Mouse (Mus musculus) brown adipose tissue, adult 24 weeks (tissue): ENCODE measurements at regions not wholly inside any gene's neighbourhood (a gene's known extent, or its start where the extent isn't known, plus 50 kb on each side); places are given as distances from the start of the nearest gene placed in this dataset.

Experiments used
- H3K27ac ChIP-seq: fragments of 200-500 bp; replicated peaks from 2 replicates; pipeline ENCODE4 v1.5.1; 2012; ENCODE audit warnings: low read depth, mild to moderate bottlenecking, low read length
- H3K4me1 ChIP-seq: fragments of 200-500 bp; 2 replicates; pipeline ENCODE4 v1.6.1; 2012; ENCODE audit warnings: low read length, mixed read lengths; ENCODE audit not compliant: control insufficient read depth, insufficient read depth, insufficient read length
- H3K4me3 ChIP-seq: fragments of 200-500 bp; 2 replicates; pipeline ENCODE4 v1.5.1; 2012; ENCODE audit warnings: low read depth, mild to moderate bottlenecking, low read length, moderate library complexity; ENCODE audit not compliant: insufficient read depth

DNA sequence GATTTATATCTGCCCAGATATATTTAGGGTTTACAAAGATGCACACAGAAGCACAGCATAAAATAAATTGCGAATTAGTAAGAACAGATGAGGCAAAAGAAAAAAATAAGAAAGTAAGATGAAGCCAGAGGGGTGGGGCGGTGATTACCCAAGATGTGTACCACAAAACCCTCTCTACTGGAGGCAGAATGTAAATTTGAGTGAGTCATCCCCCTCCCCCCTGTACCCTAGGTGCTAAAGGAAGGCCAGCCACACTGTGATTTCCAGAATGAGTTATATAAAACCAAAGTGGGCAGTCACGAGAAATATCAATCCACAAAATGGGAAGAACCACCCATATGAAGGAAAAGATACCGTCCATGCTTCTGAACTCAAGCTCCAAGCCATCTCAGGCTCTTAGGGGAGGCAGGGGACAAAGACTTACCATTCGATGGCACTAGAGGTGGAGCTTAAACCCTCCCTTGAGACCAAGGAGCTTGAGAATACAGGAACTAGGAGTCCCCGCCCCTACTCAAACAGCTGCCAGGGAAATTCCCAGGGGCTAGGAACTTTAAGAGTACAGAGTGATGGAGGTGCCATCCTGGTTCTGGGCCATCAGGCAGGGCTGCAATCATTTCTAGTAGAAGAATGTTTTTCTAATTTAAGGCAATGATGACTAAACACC, 383.8 kb downstream of the Bcor start:
- H3K4me3 ChIP-seq, result no peak overlapping the region
- H3K27ac ChIP-seq, result no peak overlapping the region
- no peaks in the 10 kb centered on the region for H3K4me1 ChIP-seq

DNA sequence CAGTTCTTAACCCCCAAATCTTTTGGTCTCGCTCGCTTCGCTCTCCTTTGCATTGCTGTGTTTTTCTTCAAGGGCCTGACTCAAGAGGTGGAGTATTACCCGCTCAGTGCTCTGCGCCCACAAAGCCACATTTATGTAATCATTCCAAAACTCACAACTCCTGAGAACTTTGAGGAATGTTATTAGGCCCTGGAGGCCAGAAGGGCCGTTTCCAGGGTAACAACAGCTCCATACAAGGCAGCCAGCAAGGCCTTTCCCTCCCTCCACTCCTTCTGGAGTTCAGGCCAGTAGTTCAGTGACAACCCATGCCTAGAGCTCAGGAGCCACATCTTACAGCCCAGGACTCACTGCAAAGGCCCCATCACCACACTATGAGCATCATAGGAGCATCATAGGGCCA, 365.1 kb downstream of the Bcor start:
- no peak overlapping the region for H3K4me3 ChIP-seq
- H3K4me1 ChIP-seq, result no peaks in the 10 kb centered on the region
- no peak overlapping the region for H3K27ac ChIP-seq

DNA sequence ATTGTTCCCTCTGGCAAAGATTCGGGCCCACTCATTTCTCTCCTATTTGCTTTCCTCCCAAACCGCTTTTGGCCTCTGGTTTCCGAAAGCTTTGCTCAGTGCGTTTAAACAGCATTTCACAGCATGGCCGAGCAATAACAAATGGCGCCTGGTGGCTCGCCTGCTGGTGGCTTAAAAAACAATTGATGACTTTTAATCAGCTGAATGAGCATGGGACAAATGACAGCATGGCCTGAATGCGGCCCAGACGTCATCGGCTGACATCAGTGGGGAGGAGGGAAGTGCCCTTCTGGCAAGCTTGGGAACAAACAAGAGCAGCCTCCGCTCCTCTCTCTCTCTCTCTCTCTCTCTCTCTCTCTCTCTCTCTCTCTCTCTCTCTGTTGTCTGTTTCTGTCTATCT, 362.3 kb downstream of the Bcor start:
- H3K4me1 ChIP-seq, result peaks cover 2% of the 10 kb centered on the region; the same call in 1 of the 2 replicates
- H3K4me3 ChIP-seq, result no peak overlapping the region
- H3K27ac ChIP-seq, result no peak overlapping the region

DNA sequence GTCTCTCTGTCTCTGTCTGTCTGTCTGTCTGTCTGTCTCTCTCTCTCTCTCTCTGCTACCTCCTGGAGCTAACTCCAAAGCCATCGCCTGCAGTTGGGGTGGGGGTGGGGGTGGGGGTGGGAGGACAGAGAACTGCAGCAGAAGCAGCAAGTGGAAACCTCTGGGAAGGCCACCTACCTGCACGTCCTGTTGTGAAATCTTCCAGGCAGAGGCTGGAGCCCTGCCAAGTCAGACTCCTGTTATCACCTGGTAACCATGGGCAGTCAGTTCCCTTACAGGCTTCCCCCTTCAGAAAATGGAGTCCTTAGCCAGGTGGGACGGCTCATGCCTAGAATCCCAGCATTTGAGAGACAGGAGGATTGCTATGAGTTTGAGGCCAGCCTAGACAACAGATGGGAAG, 361.8 kb downstream of the Bcor start:
- no peak overlapping the region for H3K4me3 ChIP-seq
- peaks cover 2% of the 10 kb centered on the region; the same call in 1 of the 2 replicates for H3K4me1 ChIP-seq
- no peak overlapping the region for H3K27ac ChIP-seq

DNA sequence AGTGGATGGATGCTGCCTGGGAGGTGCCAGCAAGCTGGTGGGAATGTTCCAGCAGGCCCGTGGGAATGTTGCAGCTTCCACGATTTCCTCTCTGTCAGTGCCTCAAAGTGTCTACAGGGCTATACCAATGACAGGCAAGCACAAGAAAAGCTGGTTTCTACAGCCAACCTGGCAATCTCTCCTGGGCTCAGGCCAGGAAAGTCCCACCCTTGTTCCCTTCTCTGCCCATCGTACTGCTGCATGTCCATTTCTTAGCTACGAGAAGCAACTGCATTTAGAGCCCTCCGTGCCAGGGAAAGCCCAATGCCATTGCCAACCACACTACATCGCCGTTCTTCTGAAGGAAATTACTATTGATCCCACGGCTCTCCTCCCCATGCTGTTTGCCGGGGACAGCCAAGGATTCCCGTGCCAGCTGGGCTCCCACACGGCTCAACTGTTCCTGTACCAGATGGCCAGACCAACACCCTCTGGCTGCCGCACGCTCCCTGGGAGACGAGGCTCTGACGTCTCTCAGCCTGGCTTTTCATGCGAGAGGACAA, 359.7 kb downstream of the Bcor start:
- no peak overlapping the region for H3K4me3 ChIP-seq
- H3K27ac ChIP-seq, result no peak overlapping the region
- H3K4me1 ChIP-seq, result peaks cover 2% of the 10 kb centered on the region; the same call in 1 of the 2 replicates

DNA sequence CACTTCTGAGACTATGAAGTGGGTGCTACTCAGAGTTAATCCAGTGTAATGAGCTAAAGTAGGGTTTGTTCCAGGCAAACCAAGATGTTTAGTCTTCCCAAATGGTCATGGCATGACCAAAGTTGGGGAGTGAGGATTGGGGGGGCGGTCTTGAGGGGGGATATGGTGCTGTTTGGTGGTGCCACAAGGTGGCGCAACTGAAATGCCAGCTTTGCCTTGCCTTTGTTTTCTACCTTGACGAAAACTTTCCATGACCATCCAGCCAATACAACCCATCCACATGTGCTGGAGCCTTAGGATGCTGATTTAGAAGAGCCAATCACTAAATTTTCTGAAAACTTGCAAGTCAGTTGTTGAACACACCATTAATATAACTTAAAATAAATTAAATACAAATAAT, 358.9 kb downstream of the Bcor start:
- no peak overlapping the region for H3K27ac ChIP-seq
- H3K4me3 ChIP-seq, result no peak overlapping the region
- H3K4me1 ChIP-seq, result peaks cover 2% of the 10 kb centered on the region; the same call in 1 of the 2 replicates

DNA sequence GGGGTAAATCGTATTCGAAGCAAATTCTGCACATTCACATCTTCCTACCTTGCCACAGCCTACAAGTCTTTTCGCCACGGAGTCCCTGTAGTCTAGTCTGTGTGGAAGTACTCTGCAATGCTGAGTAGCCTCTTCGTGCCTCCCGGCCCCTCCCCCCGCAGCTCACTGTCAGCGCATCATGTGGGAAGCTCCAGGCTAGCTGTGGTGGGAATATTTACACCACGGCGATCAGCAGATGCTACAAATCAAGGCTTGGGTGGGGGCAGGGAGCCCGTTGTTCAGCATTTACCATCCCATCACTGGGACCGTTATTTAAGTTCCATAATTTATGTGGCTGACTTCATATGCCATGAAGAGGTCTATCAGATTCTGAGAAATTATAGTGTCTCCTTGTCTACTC, 358.5 kb downstream of the Bcor start:
- Histone ChIP-seq H3K4me3 (no peak overlapping the region), H3K4me1 (peaks cover 2% of the 10 kb centered on the region; the same call in 1 of the 2 replicates), H3K27ac (no peak overlapping the region)

DNA sequence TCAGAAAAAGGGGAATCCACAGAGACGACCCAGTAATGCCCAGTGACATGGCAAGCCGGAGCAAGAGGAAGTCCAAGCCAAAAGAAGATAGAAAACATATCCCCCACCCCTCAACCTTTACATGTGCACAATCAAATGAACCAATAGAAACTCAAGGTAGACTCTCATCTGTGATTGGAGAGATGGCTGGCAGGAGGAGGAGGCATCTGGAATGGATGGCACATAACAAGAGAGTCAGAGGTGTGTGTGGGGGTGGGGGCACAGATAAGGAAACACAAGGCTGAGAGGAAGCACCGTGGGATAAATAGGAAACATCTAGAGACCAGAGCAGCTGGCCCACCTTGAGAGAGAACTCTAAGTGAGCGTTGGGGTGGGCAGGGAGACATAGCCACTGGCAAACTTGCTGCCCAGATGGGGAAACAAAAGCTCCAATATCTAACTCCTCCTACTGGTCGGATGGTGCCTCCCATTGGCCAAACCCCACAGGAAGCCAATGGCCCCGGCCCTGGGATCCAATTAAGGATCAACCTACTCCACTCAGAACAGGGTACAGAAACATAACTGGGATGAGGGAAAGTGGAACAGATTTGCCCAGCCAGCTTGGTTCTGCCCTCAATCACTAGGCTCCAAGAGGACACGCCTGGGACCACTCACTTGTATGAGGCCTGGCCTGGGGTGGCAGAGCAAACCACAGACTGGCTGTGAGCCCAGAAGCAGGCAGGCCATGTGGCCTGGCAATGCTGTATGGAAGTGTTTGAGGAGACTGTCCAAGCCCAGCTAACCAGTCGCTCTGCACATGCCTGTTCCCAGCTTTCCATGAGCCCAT, 357.9 kb downstream of the Bcor start:
- H3K27ac ChIP-seq, result no peak overlapping the region
- peaks cover 2% of the 10 kb centered on the region; the same call in 1 of the 2 replicates for H3K4me1 ChIP-seq
- H3K4me3 ChIP-seq, result no peak overlapping the region

DNA sequence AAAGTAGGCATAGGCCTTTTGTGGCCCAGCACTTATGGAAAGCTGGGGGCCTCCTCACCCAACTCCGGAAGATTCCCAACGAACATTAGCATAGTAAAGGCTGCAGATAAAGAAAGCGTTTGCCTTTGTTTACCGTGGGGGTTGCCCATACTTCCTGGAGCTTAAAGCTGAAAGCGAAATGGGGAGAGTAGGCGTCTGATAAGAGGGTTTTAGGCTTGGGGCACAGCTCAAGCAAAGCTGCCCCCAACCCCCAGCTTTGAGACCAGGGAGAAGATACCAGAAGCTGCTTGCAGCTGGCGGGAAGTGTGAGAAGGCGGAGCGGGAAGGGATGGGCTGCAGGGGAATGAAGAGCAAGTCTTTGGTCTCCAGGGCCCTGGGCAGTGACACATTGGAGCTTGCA, 356.9 kb downstream of the Bcor start:
- H3K4me1 ChIP-seq, result peaks cover 2% of the 10 kb centered on the region; the same call in 1 of the 2 replicates
- H3K4me3 ChIP-seq, result no peak overlapping the region
- H3K27ac ChIP-seq, result no peak overlapping the region

DNA sequence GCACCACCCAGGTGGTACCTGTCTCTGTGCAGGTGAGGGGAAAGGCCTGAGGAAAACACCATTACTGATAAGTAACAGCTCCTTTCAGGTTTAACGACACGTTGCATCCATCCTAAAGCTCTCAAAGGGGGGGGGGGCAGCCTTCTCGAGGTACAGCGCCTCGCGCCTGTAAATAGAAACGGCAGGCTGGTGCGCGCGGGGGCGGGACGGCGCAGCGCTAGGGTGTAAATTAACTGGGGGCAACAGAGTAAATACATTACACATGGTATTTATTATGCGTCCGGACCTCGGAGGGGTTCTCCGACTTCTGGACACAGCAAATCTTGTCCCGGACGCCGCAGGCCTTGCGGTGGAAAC, 353.3 kb downstream of the Bcor start:
- Histone ChIP-seq H3K4me3 (peak overlapping the region; percentile 47), H3K27ac (no peak overlapping the region), H3K4me1 (no peaks in the 10 kb centered on the region)

DNA sequence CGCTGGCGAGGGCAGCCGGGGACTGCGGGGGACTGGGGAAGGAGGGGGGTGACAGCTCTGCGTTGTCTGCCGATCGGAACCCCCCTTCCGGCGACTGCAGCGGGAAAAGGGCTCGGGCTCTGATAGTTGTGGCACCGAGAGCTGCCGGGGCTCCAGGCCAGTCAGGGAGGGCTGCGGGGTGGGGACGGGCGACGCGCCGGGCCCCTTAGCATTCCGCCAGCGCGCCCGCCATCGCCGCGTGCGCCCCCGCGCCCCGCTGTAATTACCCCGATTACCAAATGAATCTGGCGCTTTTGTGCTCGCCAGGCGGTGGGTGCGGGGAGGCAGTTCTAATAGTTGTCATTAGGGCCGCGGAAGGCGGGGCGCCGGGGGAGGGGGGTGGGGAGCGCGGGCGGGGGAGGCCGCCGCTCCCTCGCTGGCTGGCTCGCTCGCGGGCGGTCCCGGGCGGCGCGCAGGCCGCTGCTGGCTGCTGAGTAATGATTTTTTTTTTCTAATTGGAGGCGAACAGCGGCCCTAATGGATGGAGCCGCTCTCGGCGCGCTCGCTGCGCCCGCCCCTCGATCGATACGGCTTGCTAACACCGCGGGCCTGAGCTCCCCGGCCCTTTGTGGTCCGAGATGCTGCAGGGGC, 352.8 kb downstream of the Bcor start:
- Histone ChIP-seq H3K4me1 (no peaks in the 10 kb centered on the region), H3K4me3 (peak overlapping the region; percentile 47), H3K27ac (no peak overlapping the region)

DNA sequence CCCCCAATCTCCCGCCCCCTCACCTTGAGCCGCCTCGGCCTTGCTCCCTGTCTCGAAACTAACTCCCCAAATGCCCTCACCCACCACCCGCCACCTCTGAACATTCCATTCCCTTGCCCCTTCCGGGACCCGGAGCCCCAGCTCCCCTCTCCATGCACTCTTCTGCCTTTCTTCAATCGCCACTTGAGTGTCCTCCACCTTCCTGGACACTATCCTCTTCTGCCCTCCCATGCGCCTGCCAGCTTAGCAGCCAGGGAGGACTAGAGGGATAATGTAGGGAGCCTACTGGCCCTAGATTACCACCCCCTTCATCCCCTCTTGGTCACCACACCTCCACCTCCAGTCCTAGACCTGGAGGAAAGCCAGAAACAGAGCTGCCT, 352.3 kb downstream of the Bcor start:
- Histone ChIP-seq H3K4me3 (peak overlapping the region; percentile 45), H3K4me1 (no peaks in the 10 kb centered on the region), H3K27ac (no peak overlapping the region)

DNA sequence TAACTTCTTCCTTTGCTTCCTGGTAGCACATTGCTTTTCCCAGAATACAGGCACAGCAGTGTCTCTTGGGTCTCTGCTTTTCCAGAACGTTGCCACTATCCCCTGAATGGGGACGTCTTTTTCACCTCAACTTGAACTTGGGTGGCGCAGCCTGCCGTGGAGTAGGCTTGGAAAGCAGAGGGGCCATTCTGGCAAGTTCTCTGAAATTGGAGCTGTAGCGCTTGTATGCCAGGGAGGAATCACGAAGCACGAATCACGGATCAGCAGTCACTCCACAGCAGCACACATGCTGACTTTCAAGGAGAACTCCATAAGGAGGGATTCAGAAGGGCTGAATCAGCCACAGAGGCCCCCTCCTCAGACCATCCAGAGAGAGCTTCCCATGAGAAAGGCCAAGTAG, 351.2 kb downstream of the Bcor start:
- no peak overlapping the region for H3K4me3 ChIP-seq
- no peaks in the 10 kb centered on the region for H3K4me1 ChIP-seq
- H3K27ac ChIP-seq, result no peak overlapping the region

DNA sequence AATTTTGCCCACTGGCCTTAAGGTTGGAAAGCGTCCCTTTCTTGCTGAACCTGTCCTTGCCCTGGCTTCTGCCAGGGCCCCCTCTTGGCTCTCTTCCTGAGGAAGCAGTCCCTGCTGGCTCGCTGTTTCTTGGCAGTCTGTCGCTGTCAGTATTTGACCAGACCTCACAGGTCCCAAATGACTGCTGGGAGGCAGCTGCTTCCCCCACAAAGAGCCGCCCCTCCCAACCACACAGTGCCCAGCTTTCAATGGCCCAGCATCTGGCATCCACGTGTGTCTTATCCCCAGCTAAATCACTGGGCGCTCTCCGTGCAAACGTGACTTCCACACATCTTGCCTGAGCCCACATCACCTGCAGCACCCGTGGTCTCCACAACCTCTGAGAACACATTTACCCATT, 345.3 kb downstream of the Bcor start:
- Histone ChIP-seq H3K27ac (no peak overlapping the region), H3K4me1 (no peaks in the 10 kb centered on the region), H3K4me3 (no peak overlapping the region)

DNA sequence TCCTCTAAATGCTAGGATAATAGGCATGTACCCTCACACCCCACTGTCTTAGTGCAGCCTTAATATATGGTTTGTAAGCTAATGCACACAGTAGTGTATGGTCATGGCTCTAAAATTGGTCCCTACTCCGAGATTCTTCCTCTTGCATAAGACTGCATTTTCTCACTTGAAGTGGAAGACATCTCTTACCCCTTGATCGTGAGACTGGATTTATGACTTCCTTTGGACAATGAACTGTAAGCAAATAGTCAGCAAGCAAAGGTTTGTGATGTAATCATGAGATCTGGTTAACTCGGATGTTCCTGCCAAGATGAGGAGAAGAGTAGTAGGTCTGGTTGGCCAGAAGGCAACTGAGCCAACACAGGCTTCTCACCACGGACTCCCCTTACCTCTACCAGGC, 344.3 kb downstream of the Bcor start:
- H3K4me3 ChIP-seq, result no peak overlapping the region
- H3K4me1 ChIP-seq, result no peaks in the 10 kb centered on the region
- no peak overlapping the region for H3K27ac ChIP-seq
